Mouse (Mus musculus) kidney, embryonic 16.5 days (tissue): ENCODE measurements around the gene Tnfsf13b. TPM values are rescaled to one million over a fixed set of nuclear protein-coding genes. Genes with fewer than 3 reads are reported as not detected.

Experiments
- ATAC-seq: fragments of 200-750 bp; cut with Nextera tagmentation; 2 replicates; pipeline ENCODE4 v1.8.0; 2017; ENCODE audit warnings: moderate TSS enrichment; ENCODE audit not compliant: low FRiP score, low TSS enrichment
- H3K27ac ChIP-seq: fragments of 300-500 bp; sonication (generic); 2 replicates; pipeline ENCODE4 v1.5.1; 2014; ENCODE audit warnings: low read length
- H3K27me3 ChIP-seq: fragments of 300-500 bp; sonication (generic); 2 replicates; pipeline ENCODE4 v1.6.1; 2014; ENCODE audit warnings: low read length, control low read depth, mixed read lengths; ENCODE audit not compliant: insufficient read depth
- H3K36me3 ChIP-seq: fragments of 300-500 bp; sonication (generic); 2 replicates; pipeline ENCODE4 v1.6.1; 2014; ENCODE audit warnings: low read length, control low read depth, mixed read lengths; ENCODE audit not compliant: insufficient read depth
- H3K4me1 ChIP-seq: fragments of 300-500 bp; sonication (generic); 2 replicates; pipeline ENCODE4 v1.6.1; 2014; ENCODE audit warnings: low read length, control low read depth, mixed read lengths; ENCODE audit not compliant: insufficient read depth
- H3K4me2 ChIP-seq: fragments of 300-500 bp; sonication (generic); replicated peaks from 2 replicates; pipeline ENCODE4 v1.6.1; 2014; ENCODE audit warnings: low read depth, low read length
- H3K4me3 ChIP-seq: fragments of 300-500 bp; sonication (generic); 2 replicates; pipeline ENCODE4 v1.5.1; 2014; ENCODE audit warnings: mild to moderate bottlenecking, low read length
- H3K9ac ChIP-seq: fragments of 300-500 bp; sonication (generic); replicated peaks from 2 replicates; pipeline ENCODE4 v1.6.1; 2014; ENCODE audit warnings: low read length
- H3K9me3 ChIP-seq: fragments of 300-500 bp; sonication (generic); 2 replicates; pipeline ENCODE4 v1.6.1; 2016; ENCODE audit warnings: low read length, control low read depth
- WGBS: fragments of 180-500 bp; shearing (Covaris S2); extraction: QIAGEN DNeasy Blood & Tissue Kit; methylation state at CpG from one replicate; pipeline ENCODE4 v1.1.7; 2014; 5-methylcytosine and 5-hydroxymethylcytosine counted together
- polyA plus RNA-seq: library from polyadenylated mRNA; unstranded; fragments of >200 nt; fragmentation: Nextera tagmentation; extraction: Ambion mirVana; gene quantifications from 2 replicates; pipeline ENCODE4 v1.2.1, GENCODE M21; 2015

Tnfsf13b gene
- polyA plus RNA-seq = 5.9 and 6.8 TPM in 2 replicates

DNA sequence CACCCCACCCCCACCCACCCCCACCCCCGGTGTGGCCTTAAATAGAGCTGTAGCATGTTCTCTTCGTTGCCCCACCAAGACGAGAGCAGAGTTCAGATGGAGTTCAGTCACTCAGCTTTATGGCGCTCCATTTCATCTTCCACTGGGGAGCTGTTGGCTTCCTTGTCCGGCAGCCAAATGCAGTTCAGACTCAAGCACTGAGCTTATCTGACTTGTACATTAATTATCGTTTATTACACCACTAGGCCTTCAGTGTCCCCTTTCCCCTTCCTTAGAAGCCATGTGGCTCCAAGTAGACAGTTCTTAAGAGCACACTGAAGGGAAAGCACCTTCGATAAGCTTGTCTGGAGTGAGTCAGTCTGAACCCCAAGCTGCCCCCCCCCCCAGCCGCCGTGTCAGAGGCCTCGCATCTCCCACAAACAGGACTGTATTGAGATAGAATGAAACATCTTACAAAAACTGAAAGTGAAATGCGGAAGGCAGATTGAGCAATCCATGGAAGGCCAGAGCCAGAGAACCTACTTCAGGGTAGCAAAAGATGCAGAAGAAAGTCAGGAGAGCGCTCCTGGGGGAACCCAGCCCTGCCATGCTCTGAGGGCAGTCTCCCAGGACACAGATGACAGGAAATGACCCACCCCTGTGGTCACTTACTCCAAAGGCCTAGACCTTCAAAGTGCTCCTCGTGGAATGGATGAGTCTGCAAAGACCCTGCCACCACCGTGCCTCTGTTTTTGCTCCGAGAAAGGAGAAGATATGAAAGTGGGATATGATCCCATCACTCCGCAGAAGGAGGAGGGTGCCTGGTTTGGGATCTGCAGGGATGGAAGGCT is at the start of gene Tnfsf13b:
Gene Tnfsf13b (plus strand): TSS at position 312 of the 830 bp plus-strand sequence.
- H3K4me1 ChIP-seq = peaks cover 22% of the 10 kb centered on the region
- H3K4me2 ChIP-seq = peak within 1 kb of the TSS; percentile 90
- no peaks in the 10 kb centered on the region for H3K36me3 ChIP-seq
- peak within 1 kb of the TSS; percentile 58 for H3K4me3 ChIP-seq
- peak within 1 kb of the TSS; percentile 67 for H3K9ac ChIP-seq
- WGBS = 47% methylated on average over 16 of the region's 16 CpGs
- H3K27ac ChIP-seq = peak within 1 kb of the TSS; percentile 89
- no peaks in the 10 kb centered on the region for H3K27me3 ChIP-seq
- H3K9me3 ChIP-seq = no peaks in the 10 kb centered on the region
- ATAC-seq = peak; percentile 91

DNA sequence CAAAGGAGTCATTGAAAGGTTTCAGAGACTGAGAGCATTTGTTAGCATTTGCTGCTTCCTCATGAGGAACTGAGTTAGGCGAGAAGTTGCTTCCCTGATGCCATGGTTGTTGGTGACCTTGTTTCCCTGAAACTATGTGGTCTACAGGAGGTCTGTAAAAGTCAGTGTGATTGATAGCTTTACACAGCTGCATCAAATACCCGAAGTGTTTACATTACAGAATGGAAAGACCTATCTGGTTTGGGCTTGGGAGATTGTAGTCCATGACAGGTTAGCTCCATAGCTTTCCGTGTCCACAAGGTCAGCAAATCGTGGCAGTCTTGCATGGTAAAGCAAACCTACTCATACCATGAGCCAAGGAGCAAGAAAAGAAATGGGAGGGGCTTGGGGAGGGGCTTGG is 47.9 kb upstream of the Tnfsf13b start:
- H3K9me3 ChIP-seq = no peaks in the 10 kb centered on the region
- H3K36me3 ChIP-seq = no peaks in the 10 kb centered on the region
- no peak for ATAC-seq
- no peak overlapping the region for H3K4me3 ChIP-seq
- no peak overlapping the region for H3K27ac ChIP-seq
- H3K4me2 ChIP-seq = no peak overlapping the region
- H3K9ac ChIP-seq = no peak overlapping the region
- no peaks in the 10 kb centered on the region for H3K27me3 ChIP-seq
- H3K4me1 ChIP-seq = no peaks in the 10 kb centered on the region
- WGBS = 52% methylated on average over 4 of the region's 4 CpGs

DNA sequence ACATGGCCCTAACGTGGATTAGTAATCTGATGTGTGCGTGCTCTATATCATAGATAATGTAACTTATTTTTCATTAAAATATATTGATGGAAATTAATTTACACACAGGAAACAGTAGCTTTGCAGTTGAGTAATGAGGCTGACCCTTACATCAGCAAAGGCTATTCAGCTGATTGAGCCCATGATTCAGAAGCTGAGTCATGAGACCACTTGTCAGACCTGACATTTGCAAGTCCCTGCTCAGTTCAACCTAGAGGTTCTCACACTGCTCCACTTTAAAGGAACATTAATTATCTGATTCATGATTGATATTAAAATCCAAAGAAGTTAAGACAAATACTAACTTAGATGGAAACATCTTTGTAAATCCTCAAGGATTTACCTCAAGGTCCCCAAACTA is 46.3 kb upstream of the Tnfsf13b start:
- no peak overlapping the region for H3K27ac ChIP-seq
- ATAC-seq = no peak
- WGBS = 80% methylated on average over 2 of the region's 2 CpGs
- H3K36me3 ChIP-seq = no peaks in the 10 kb centered on the region
- no peaks in the 10 kb centered on the region for H3K9me3 ChIP-seq
- H3K4me1 ChIP-seq = no peaks in the 10 kb centered on the region
- H3K4me3 ChIP-seq = no peak overlapping the region
- H3K4me2 ChIP-seq = no peak overlapping the region
- H3K27me3 ChIP-seq = no peaks in the 10 kb centered on the region
- H3K9ac ChIP-seq = no peak overlapping the region

DNA sequence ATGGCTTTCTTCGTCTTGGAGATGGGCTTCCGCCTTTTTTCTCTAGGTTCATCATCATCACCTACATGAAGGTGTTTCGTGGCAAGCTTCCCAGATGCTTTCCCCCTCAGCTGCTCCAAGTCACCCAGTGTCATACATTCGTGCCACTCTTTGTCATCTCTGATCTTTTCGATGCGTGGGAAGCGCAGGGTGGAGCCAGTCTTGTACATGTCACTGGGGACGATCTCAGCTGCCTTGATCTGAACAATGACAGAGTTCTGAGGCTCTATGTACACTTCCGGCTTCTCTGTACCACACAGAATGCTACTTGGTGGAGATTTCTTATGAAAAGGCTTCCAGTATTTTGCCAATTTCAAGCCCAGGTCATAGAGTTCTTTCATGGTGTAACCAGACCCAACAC is 34.4 kb upstream of the Tnfsf13b start:
- Histone ChIP-seq H3K9me3 (no peaks in the 10 kb centered on the region), H3K4me2 (no peak overlapping the region), H3K4me1 (peaks cover 9% of the 10 kb centered on the region), H3K27ac (no peak overlapping the region), H3K36me3 (peaks cover 30% of the 10 kb centered on the region), H3K9ac (no peak overlapping the region), H3K4me3 (no peak overlapping the region), H3K27me3 (no peaks in the 10 kb centered on the region)
- no peak for ATAC-seq
- 94% methylated on average over 9 of the region's 9 CpGs for whole genome bisulfite sequencing

DNA sequence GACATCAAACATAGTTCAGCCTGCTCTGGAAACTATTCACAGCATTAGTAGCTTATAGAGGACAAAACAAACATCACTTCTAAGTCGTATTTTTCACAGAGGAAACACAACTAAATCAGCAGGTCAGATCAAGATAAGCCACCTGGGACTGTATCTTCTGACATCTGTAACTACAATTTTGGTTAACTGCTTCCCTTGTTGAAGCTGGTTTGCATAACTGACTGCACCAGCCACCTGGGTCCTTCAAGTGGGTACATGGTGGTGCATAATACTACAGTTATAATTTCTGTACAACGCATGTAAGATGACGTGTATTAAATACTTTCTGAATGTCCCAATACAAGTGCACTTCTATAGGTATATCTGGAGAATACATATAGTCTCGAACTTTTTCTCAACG is 31.0 kb upstream of the Tnfsf13b start:
- Histone ChIP-seq H3K4me2 (peak overlapping the region; percentile 54), H3K4me1 (peaks cover 27% of the 10 kb centered on the region), H3K9ac (0 out of 2 replicates have a peak overlapping the region, but pooled peaks have one; percentile 20), H3K27me3 (no peaks in the 10 kb centered on the region), H3K36me3 (peaks cover 26% of the 10 kb centered on the region), H3K4me3 (peak overlapping the region; percentile 78), H3K27ac (no peak overlapping the region), H3K9me3 (no peaks in the 10 kb centered on the region)
- WGBS = 42% methylated on average over 5 of the region's 5 CpGs
- no peak for ATAC-seq

DNA sequence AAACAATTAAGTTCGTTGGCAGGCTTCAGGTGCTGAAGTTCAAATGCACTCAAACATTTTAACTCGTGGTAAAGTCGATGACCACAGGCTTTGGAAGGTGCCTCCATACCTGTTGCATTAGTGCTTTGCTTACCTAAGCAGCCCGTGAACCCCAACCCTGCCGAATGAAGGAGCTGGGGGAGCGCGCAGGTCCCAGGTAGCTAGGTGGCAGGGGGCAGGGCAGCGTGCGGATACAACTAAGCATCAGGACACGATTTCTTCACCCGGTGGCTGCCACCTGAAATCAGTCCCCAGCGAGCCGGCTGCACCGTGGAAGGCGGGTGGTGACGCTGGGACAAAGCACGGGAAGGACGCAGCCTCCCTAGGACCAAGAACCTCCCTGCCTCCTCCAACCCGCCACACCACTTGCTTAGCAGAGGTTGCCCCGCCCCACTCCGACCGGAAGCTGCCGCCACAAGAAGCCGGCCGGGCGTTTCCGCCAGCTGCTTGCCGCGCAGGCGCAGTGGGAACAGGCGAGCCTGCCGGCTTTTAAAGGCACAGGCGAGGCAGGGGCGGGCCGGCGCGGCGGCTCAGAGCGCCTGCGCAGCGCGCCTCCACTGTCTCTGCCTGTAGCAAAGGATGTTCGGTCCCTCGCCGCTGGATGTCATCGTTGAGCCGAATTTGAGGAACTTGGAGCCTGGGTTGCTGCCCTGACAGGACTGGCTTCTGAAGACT is 30.2 kb upstream of the Tnfsf13b start:
- under 1% methylated on average over 47 of the region's 47 CpGs for WGBS
- no peak overlapping the region for H3K27ac ChIP-seq

DNA sequence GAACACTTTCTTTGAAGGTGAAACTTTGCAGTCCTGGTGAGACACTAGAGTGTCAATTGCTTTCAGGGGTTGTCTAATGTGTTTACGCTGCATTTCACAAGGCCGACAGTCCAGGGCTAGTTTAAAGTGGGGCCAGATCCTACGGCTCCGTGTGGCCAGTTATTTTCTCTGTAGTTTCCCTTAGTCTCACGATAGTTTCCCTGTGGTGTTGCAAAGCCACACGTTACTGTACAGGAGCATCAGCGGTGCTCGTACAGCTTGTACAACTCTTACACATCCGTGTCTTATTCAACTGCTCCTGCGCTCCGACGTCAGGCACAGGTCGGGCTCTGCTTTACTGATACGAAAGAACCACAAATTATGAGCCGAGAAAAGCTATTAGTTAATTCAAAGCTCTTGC is 29.3 kb upstream of the Tnfsf13b start:
- ATAC-seq = peak; percentile 14; the same call in 1 of the 2 replicates
- peaks cover 14% of the 10 kb centered on the region for H3K36me3 ChIP-seq
- no peaks in the 10 kb centered on the region for H3K27me3 ChIP-seq
- peak overlapping the region; percentile 67 for H3K4me2 ChIP-seq
- H3K9ac ChIP-seq = peak overlapping the region; percentile 85
- H3K4me3 ChIP-seq = peak overlapping the region; percentile 92
- 31% methylated on average over 15 of the region's 15 CpGs for WGBS
- peak overlapping the region; percentile 84 for H3K27ac ChIP-seq
- no peaks in the 10 kb centered on the region for H3K9me3 ChIP-seq
- H3K4me1 ChIP-seq = peaks cover 27% of the 10 kb centered on the region

More for the DNA sequence above, 30.2 kb upstream of the Tnfsf13b start:
- Histone ChIP-seq H3K4me3 (peak overlapping the region; percentile 78), H3K4me1 (peaks cover 27% of the 10 kb centered on the region), H3K27me3 (no peaks in the 10 kb centered on the region), H3K36me3 (peaks cover 23% of the 10 kb centered on the region), H3K9ac (peak overlapping the region; percentile 74), H3K4me2 (peak overlapping the region; percentile 54), H3K9me3 (no peaks in the 10 kb centered on the region)
- peak; percentile 96 for ATAC-seq

DNA sequence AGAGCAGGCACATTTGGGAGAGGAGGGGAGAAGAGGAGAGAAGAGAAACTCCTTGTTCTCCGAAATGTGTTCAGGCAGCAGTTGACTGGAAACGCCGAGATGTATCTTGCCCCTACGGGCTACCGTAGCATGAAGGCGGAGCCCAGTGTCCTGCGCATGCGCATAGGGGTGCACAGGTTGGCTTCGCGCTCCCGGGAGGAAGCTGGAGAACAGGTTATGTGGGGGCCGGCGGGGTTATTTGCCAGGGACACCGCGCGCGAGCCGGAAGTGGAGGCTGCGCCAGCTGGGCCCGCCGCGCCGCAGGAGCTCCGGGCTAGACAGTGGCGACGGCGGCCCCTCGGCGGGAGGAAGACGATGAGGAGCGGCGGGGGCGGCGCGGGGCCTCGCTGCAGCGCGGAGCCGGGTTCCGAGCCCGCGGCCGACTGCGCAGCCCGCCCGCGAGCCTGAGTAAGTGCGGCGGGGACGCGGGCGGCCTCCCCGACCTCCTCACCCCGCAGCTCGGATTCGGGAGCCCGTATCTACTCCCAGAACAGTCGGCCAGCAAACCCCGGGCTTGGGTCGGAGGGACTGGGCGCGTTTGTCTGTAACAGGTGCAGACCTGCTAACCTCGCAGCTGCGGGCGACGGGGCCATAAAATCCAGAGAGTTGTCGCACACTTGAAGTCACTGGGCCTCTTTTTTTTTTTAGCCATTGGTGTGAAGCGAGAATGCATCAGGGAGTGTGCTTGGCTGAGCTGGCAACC is 28.5 kb upstream of the Tnfsf13b start, which contains the start of the genes Lig4 and Abhd13:
Gene Lig4 (minus strand): TSS at position 114 of the 742 bp plus-strand sequence.
Gene Abhd13 (plus strand): TSS at position 135 of the 742 bp plus-strand sequence.
- peaks cover 27% of the 10 kb centered on the region for H3K4me1 ChIP-seq
- peak within 1 kb of the TSS; percentile 84 for H3K27ac ChIP-seq
- H3K4me3 ChIP-seq = peak within 1 kb of the TSS; percentile 92
- peak within 1 kb of the TSS; percentile 85 for H3K9ac ChIP-seq
- WGBS = under 1% methylated on average over 68 of the region's 68 CpGs
- no peaks in the 10 kb centered on the region for H3K27me3 ChIP-seq
- H3K36me3 ChIP-seq = peaks cover 9% of the 10 kb centered on the region
- H3K9me3 ChIP-seq = no peaks in the 10 kb centered on the region
- peak; percentile 71 for ATAC-seq
- peak within 1 kb of the TSS; percentile 67 for H3K4me2 ChIP-seq

DNA sequence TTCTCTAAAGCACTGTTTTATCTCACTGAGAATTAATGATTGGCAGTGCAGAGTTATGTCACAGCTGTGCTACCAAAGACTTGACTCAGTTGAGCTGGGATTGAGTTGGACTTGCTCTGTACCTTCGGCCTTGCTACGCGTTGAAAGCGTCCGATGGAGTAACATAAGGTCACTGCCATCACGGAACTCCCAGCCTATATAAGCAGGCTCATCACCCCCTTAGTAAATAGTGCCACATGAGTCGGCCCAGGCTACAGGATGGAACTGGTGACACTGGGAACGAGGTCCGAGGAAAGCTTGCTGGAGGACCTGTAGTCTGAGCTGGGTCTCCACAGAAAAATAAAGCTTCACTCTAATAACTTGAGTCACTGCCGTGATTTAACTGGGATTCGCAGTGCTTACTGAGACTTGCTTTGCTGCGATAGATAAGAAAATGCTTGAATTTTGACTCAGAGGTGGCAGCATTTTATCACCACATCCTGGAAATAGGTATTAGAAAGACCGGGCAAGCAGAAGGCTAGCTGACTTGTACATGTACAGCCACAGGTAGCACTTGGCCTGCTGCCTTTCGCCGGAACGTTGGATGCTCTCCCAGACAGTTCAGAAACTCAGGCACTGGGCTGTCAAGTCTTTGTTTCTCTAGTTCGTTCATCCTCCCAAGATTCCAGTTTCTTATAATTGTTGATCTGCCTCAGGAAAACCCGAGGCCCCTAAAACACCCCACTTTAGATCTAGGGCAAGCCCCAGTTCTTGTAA is 27.6 kb upstream of the Tnfsf13b start:
- Histone ChIP-seq H3K27ac (0 out of 2 replicates have a peak overlapping the region, but pooled peaks have one; percentile 84), H3K9me3 (no peaks in the 10 kb centered on the region), H3K4me2 (peak overlapping the region; percentile 64), H3K27me3 (no peaks in the 10 kb centered on the region), H3K9ac (peak overlapping the region; percentile 85), H3K4me1 (peaks cover 27% of the 10 kb centered on the region), H3K36me3 (peaks cover 3% of the 10 kb centered on the region; the same call in 1 of the 2 replicates), H3K4me3 (peak overlapping the region; percentile 92)
- WGBS = 48% methylated on average over 18 of the region's 18 CpGs
- no peak for ATAC-seq
